Mouse (Mus musculus): Measurements from ENCODE around the gene Trim75. TPM values are rescaled to one million over a fixed set of nuclear protein-coding genes. Genes with fewer than 3 reads are reported as not detected.

Gene Trim75
- total RNA-seq, 4 experiments from 2014 or later: not detected

GRCm38 (mm10) chr8:64945606-64946005, 42.0 kb downstream of the Trim75 start:
- no peak for DNase-seq (ENCODE audit: low spot score in 2 of 2)

- no peak for DNase-seq (ENCODE audit: low spot score in 2 of 2)
Measured at GRCm38 (mm10) chr8:64944831-64945230, 42.8 kb downstream of the Trim75 start.

- no peak for DNase-seq (ENCODE audit: low spot score in 2 of 2)
Measured at GRCm38 (mm10) chr8:64942946-64943345, 44.7 kb downstream of the Trim75 start.

- peak; percentile 52 to 88 for DNase-seq (ENCODE audit: low spot score in 2 of 2)
Measured at GRCm38 (mm10) chr8:64941495-64941894, 46.1 kb downstream of the Trim75 start.

- no peak for DNase-seq (ENCODE audit: low spot score in 2 of 2)
Measured at GRCm38 (mm10) chr8:64941019-64941418, 46.6 kb downstream of the Trim75 start.

- DNase-seq (ENCODE audit: low spot score in 2 of 2): no peak
Measured at GRCm38 (mm10) chr8:64934997-64935396, 52.6 kb downstream of the Trim75 start.

Other genes starting within 250 kb of the Trim75 start
- 100 to 1,000 TPM; 235 to 318 (median 267) TPM for gene Klhl2, start 137.8 kb downstream of the Trim75 start, total RNA-seq (2022)
- gene Tmem192, start 40.6 kb downstream of the Trim75 start, total RNA-seq (2022): 10 to 100 TPM; 26.0 to 28.4 (median 28.3) TPM
- gene Trim61, start 30.7 kb upstream of the Trim75 start, total RNA-seq (2022): not detected
- not detected for gene Trim60, start 30.8 kb upstream of the Trim75 start, total RNA-seq (2022)
- gene Apela, start 49.5 kb upstream of the Trim75 start, total RNA-seq (2022): not detected
- not detected for gene Gm10663, start 87.2 kb upstream of the Trim75 start, total RNA-seq (2022)
- gene BC030870, start 141.7 kb upstream of the Trim75 start, total RNA-seq (2022): not detected

All from layer of hippocampus, adult 8-10 months (tissue).